Mouse (Mus musculus) heart, embryonic 15.5 days (tissue): ENCODE measurements around the gene Nme3. TPM values are rescaled to one million over a fixed set of nuclear protein-coding genes. Genes with fewer than 3 reads are reported as not detected.

Experiments used
- ATAC-seq: fragments of 200-750 bp; cut with Nextera tagmentation; replicated peaks from 2 replicates; pipeline ENCODE4 v1.8.0; 2017; ENCODE audit warnings: low read depth, moderate TSS enrichment; ENCODE audit not compliant: insufficient number of reproducible peaks, insufficient read depth, low FRiP score
- H3K27ac ChIP-seq: fragments of 300-500 bp; sonication (generic); 2 replicates; pipeline ENCODE4 v1.5.1; 2015; ENCODE audit warnings: mild to moderate bottlenecking, inconsistent platforms
- H3K27me3 ChIP-seq: fragments of 300-500 bp; sonication (generic); 2 replicates; pipeline ENCODE4 v1.6.1; 2015; ENCODE audit warnings: inconsistent platforms
- H3K36me3 ChIP-seq: fragments of 300-500 bp; sonication (generic); 2 replicates; pipeline ENCODE4 v1.6.1; 2015; ENCODE audit warnings: mild to moderate bottlenecking, inconsistent platforms
- H3K4me1 ChIP-seq: fragments of 300-500 bp; sonication (generic); replicated peaks from 2 replicates; pipeline ENCODE4 v1.6.1; 2015; ENCODE audit warnings: inconsistent platforms
- H3K4me2 ChIP-seq: fragments of 300-500 bp; sonication (generic); 2 replicates; pipeline ENCODE4 v1.6.1; 2015; ENCODE audit warnings: inconsistent platforms, mild to moderate bottlenecking, moderate library complexity
- H3K4me3 ChIP-seq: fragments of 300-500 bp; sonication (generic); 2 replicates; pipeline ENCODE4 v1.5.1; 2015; ENCODE audit warnings: mild to moderate bottlenecking, inconsistent platforms
- H3K9ac ChIP-seq: fragments of 300-500 bp; sonication (generic); 2 replicates; pipeline ENCODE4 v1.6.1; 2015; ENCODE audit warnings: mild to moderate bottlenecking, inconsistent platforms
- H3K9me3 ChIP-seq: fragments of 300-500 bp; sonication (generic); replicated peaks from 2 replicates; pipeline ENCODE4 v1.6.1; 2016; ENCODE audit warnings: inconsistent platforms
- WGBS: fragments of 180-500 bp; shearing (Covaris S2); methylation state at CpG from one replicate; pipeline ENCODE4 v1.1.7; 2015; ENCODE audit warnings: mixed read lengths; 5-methylcytosine and 5-hydroxymethylcytosine counted together
- polyA plus RNA-seq: library from polyadenylated mRNA; unstranded; fragments of >200 nt; fragmentation: Nextera tagmentation; extraction: Ambion mirVana; gene quantifications from 2 replicates; pipeline ENCODE4 v1.2.1, GENCODE M21; 2015

The Nme3 gene
- polyA plus RNA-seq, 1 experiment from 2014 or later = 32.2 TPM

DNA sequence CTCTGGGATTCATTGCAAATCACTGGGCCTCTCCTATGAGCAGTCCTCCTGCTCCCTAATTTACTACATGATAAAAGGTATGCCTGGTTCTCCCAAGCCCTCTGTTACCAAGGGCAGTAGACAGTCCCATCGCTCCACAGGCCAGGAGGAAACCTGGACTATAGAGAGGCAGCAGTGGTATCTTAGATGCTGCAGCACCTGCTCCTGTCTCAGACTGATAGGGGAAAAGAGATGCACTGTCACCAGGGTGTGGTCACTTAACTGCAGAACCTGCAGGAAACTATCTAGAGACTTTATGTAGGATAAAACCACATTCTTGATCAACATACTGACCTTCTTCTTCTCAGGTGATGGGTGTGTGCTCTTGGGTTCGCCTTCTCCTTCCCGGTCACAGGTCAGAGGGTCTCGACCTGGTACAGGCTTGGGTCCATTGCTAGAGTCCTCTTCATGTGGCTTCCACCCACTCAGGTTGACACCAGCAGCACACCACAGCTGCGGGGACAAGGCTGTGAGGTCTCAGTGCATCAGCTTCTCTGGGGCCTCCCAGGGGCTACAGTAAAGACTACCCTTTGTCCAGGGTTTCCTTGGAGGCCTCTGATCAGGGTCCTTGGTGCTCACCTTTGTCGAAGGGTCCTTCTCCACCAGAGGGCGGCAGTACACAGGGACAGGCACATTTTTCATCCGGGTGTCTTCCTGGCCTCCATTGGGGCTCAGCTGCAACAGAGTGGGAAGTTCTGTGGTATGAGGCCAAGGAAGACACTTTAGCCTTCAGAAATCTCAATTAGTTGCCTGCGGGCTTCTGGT, 6.6 kb downstream of the Nme3 start:
- Histone ChIP-seq H3K4me1 (peaks cover 12% of the 10 kb centered on the region), H3K4me2 (no peak overlapping the region), H3K4me3 (no peak overlapping the region), H3K9ac (no peak overlapping the region), H3K9me3 (no peaks in the 10 kb centered on the region), H3K27ac (no peak overlapping the region), H3K36me3 (peaks cover 99% of the 10 kb centered on the region), H3K27me3 (no peaks in the 10 kb centered on the region)
- no peak for ATAC-seq
- 69% methylated on average over 9 of the region's 9 CpGs for WGBS

DNA sequence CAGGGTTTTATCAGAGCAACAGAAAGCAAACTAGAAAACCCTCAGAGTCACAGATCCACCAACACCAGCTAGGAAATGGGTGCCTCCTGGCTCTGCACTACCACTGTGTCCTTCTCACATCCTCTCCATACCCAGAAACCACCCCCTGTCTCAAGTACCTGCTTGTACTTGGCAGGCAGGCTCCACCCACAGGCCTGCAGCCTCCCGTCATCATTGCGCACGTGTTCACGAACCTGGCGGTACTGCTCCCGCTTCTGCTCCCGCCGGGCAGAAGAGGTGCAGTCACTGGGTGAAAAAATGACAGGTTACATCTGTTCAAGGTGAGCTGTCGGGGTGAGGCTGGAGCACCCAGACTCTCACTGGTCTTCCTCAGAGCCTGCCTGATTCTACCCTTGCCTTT, 7.5 kb downstream of the Nme3 start:
- no peak overlapping the region for H3K4me2 ChIP-seq
- no peak overlapping the region for H3K4me3 ChIP-seq
- no peak overlapping the region for H3K9ac ChIP-seq
- H3K36me3 ChIP-seq = peaks cover 99% of the 10 kb centered on the region
- H3K9me3 ChIP-seq = no peaks in the 10 kb centered on the region
- no peaks in the 10 kb centered on the region for H3K27me3 ChIP-seq
- H3K27ac ChIP-seq = no peak overlapping the region
- ATAC-seq = no peak
- peaks cover 5% of the 10 kb centered on the region for H3K4me1 ChIP-seq
- 85% methylated on average over 9 of the region's 9 CpGs for WGBS

DNA sequence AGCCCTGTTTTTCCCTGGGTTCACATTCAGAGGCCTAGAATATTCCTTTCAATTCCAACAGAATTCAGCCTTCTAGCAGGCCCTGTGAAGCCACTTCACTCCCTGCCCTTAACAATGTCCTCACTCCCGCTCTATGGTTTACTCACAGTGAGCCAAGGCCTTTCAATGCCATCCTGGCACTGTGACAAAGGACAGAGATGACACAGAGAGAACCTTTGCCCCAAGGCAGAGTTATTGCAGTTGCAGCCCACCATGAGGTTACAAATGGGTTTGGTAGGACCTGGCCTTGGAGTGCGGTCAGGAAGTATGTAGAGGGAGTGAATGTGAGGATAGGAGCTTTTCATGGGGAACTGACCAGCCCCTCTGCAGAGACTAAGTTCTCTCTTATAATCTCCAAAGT, 11.3 kb downstream of the Nme3 start:
- no peak overlapping the region for H3K4me2 ChIP-seq
- no peak for ATAC-seq
- WGBS = 88% methylated on average over 2 of the region's 2 CpGs
- H3K9ac ChIP-seq = no peak overlapping the region
- H3K4me1 ChIP-seq = no peaks in the 10 kb centered on the region
- H3K9me3 ChIP-seq = no peaks in the 10 kb centered on the region
- H3K27me3 ChIP-seq = no peaks in the 10 kb centered on the region
- peaks cover 98% of the 10 kb centered on the region for H3K36me3 ChIP-seq
- no peak overlapping the region for H3K27ac ChIP-seq
- H3K4me3 ChIP-seq = no peak overlapping the region

DNA sequence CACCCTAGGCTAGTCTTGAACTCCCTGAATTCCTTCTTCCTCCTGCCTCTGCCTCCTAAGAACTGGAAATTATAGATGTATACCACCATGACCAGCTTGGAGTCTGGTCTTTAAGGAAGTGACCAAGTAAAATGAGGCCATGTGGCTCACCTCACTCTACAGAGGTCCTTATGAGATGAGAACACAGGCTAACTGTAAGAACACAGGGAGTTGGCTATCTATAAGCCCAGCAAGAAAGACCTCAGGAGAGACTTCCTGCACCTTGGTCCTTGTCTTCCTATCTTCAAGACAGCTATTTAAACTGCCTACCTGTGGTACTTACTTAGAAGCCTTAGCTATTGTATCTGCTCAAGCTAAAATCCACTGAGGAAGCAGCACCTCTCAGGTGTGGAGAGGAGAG, 17.7 kb downstream of the Nme3 start:
- Histone ChIP-seq H3K4me2 (no peak overlapping the region), H3K9me3 (no peaks in the 10 kb centered on the region), H3K36me3 (peaks cover 97% of the 10 kb centered on the region), H3K27ac (no peak overlapping the region), H3K27me3 (no peaks in the 10 kb centered on the region), H3K9ac (no peak overlapping the region), H3K4me3 (no peak overlapping the region), H3K4me1 (no peaks in the 10 kb centered on the region)
- no peak for ATAC-seq

DNA sequence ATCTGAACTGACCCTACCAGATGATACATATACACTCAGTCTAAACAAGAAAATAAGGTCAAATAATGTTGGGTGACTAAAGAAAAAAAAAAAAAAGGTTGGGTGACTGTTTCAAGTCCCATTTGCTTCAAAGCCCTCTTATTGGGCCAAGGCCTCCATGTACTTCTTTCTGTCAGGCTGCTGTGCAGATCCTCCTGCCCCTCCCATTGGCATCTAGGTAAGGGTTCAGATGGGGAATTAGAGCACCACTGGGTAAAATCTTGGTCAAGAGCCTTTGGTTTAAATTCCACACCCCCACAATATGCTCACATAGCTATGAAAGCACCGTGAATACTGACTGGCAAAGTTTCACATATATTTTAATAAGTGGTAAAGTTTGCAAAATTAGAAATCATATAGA, 26.9 kb downstream of the Nme3 start:
- Histone ChIP-seq H3K4me3 (no peak overlapping the region), H3K27me3 (no peaks in the 10 kb centered on the region), H3K36me3 (peaks cover 95% of the 10 kb centered on the region), H3K9me3 (no peaks in the 10 kb centered on the region), H3K27ac (no peak overlapping the region), H3K4me2 (no peak overlapping the region), H3K4me1 (no peaks in the 10 kb centered on the region), H3K9ac (no peak overlapping the region)
- WGBS = 90% methylated on average over 1 of the region's 1 CpGs
- ATAC-seq = no peak

DNA sequence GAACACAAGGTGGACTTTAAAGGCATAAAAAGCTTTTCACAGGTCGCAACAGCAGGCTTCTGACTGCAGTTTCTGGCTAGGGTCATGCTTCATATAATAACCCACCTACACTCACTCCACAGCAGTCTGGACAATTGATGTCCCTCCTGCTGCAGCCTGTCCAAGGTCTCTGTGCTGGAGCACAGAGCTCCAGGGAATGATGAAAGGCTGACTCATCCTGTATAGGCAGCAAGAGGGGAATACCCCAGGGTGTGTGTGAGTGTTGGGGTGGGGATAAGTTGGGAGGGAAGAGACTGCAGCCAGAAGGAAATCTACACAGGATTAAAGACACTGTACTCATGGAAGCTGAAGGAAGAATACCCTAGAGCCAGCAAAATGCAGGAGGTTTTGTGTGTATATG, 33.2 kb downstream of the Nme3 start:
- H3K9me3 ChIP-seq = no peaks in the 10 kb centered on the region
- no peaks in the 10 kb centered on the region for H3K27me3 ChIP-seq
- no peak overlapping the region for H3K4me2 ChIP-seq
- H3K4me1 ChIP-seq = peaks cover 12% of the 10 kb centered on the region
- 57% methylated on average over 1 of the region's 1 CpGs for WGBS
- H3K27ac ChIP-seq = no peak overlapping the region
- peaks cover 33% of the 10 kb centered on the region for H3K36me3 ChIP-seq
- no peak overlapping the region for H3K9ac ChIP-seq
- H3K4me3 ChIP-seq = no peak overlapping the region
- ATAC-seq = no peak

DNA sequence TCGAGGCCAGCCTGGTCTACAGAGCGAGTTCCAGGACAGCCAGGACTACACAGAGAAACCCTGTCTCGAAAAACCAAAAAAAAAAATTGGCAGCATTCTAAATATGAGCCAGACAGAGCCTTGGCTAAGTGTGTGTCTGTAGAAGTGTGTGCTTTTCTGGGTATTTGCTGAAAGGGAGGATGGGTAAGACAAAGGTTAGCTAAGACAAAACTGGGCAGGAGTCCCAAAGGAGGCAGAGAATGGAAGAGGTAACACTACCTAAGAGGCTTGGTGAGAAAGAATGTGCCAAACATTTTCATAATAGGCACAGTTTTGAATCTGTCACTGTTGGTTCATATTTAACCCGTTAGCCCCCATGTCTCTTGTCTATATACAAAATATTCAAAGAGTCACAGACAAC, 36.1 kb downstream of the Nme3 start:
- Histone ChIP-seq H3K27ac (no peak overlapping the region), H3K36me3 (peaks cover 4% of the 10 kb centered on the region; the same call in 1 of the 2 replicates), H3K4me3 (no peak overlapping the region), H3K4me2 (no peak overlapping the region), H3K9ac (no peak overlapping the region), H3K4me1 (peaks cover 29% of the 10 kb centered on the region), H3K27me3 (no peaks in the 10 kb centered on the region), H3K9me3 (no peaks in the 10 kb centered on the region)
- no peak for ATAC-seq
- 94% methylated on average over 4 of the region's 4 CpGs for WGBS

DNA sequence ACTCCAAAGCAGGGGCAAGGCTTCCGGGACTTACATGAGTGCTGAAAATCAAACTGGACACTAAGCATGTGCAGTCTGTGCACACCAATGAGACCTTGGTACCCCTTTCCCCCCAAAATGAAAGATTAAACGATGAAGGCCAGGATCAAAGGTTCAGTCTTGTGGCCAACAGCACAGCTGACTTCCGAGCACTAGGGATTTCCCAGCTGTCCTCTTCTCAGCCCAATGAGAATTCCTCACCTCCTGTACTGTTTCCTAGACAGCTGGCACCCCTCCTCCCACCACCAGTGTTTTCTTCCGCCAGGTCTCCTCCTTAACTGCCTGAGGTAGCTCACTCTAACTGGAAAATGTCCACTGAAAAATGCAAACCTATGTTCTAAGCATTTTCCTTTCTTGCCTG, 36.9 kb downstream of the Nme3 start:
- Histone ChIP-seq H3K9me3 (no peaks in the 10 kb centered on the region), H3K36me3 (no peaks in the 10 kb centered on the region), H3K4me1 (peaks cover 29% of the 10 kb centered on the region), H3K4me2 (no peak overlapping the region), H3K27me3 (no peaks in the 10 kb centered on the region), H3K27ac (no peak overlapping the region), H3K4me3 (no peak overlapping the region), H3K9ac (no peak overlapping the region)
- WGBS = 75% methylated on average over 4 of the region's 4 CpGs
- ATAC-seq = no peak

DNA sequence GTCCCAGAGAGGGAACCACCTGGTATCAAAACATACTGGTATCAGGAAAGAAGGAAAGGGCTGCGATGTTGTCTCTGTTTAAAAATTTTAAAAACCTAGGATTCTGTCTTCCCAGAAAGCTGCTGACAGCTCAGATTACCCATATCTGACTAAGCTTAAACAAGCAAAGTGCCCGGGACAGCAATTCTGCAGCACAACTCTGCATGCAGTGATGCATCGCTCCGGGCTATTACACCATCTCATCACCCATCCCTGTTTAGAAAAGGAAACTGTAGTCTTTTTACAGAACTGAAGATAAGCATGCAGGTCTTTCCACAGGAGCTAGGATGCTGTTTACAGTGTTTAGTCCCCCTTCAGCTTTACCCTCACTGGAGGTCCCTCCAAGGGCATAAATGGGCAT, 38.6 kb downstream of the Nme3 start:
- peak overlapping the region; percentile 87 for H3K4me2 ChIP-seq
- H3K27ac ChIP-seq = no peak overlapping the region
- H3K4me1 ChIP-seq = peaks cover 29% of the 10 kb centered on the region
- ATAC-seq = no peak
- peak overlapping the region; percentile 92 for H3K9ac ChIP-seq
- no peaks in the 10 kb centered on the region for H3K27me3 ChIP-seq
- 39% methylated on average over 4 of the region's 4 CpGs for WGBS
- H3K4me3 ChIP-seq = peak overlapping the region; percentile 99
- H3K36me3 ChIP-seq = no peaks in the 10 kb centered on the region
- no peaks in the 10 kb centered on the region for H3K9me3 ChIP-seq

DNA sequence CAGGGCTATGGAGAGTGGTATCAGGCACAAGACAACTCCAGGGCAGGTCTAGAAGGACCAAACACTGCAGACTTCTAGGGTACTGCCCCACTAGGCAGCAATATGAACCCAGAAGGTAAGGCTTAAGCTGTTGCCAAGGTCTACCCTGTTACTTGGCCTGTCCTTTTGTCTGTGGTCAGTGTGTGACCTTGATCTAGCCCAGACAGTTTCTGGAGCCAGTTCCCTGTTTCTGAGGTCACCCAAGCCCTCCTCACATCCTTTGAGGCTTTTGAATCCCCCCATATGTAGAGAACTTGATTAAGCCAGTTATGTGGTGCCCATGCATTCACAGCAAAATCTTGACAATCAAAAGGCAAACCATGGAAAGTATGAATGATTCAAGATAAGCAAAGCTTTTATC, 39.4 kb downstream of the Nme3 start:
- Histone ChIP-seq H3K4me3 (peak overlapping the region; percentile 99), H3K27ac (peak overlapping the region; percentile 87; the same call in 1 of the 2 replicates), H3K36me3 (no peaks in the 10 kb centered on the region), H3K4me2 (peak overlapping the region; percentile 87), H3K27me3 (no peaks in the 10 kb centered on the region), H3K4me1 (peaks cover 29% of the 10 kb centered on the region), H3K9ac (peak overlapping the region; percentile 92; the same call in 1 of the 2 replicates), H3K9me3 (no peaks in the 10 kb centered on the region)
- ATAC-seq = no peak

DNA sequence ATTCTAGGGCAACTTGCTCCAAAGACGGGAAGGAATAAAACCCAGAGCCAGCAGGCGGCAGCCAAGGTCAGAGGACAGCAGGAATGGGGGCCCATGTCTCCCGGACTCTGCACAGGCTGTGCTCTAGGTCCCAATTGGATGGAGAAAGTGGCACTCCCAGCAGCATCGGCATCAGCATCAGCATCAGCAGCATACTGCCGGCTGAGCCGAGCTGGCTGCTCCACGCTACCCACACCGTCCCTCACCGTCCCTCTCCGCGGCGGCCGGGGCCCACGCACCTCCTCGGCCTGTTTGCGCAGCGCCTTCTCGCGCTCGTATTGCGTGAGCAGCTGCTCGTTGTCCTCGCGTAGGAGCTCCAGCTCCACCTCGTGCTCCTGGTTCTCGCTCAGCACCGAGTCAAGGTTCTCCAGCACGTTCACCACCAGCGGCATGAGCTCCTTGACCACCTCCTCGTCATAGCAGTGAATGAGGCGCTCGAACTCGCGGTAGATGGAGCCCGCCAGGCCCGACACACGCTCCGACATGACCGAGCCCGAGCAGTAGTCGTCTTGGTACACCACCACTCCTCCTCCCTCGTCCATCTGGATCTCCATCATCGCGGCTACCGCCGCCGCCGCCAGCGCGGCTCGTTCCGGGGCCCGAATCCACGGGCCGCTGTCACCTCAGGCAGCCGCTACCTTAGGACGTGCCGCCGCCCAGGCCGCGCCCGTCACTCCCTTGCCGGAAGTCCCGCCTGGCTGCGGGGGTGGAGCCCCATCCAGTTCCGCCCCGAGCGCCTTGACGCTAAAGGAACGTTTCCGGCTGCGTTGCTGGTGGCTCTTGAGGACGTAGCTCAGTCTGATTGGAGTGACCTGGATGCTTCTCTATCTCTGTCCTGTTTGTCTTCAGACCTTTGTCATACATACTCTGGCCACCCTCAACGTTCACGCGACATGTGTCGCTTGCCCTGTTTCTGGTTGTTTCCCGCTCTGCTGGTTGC, 40.2 kb downstream of the Nme3 start, which contains the start of gene Mapk8ip3:
Mapk8ip3 (minus strand) TSS at position 719 of the 979 bp plus-strand sequence.
- Histone ChIP-seq H3K27me3 (no peaks in the 10 kb centered on the region), H3K4me2 (peak within 1 kb of the TSS; percentile 87), H3K4me1 (peaks cover 29% of the 10 kb centered on the region), H3K27ac (peak within 1 kb of the TSS; percentile 87), H3K36me3 (peaks cover under 1% of the 10 kb centered on the region; the same call in 1 of the 2 replicates), H3K9ac (peak within 1 kb of the TSS; percentile 92), H3K4me3 (peak within 1 kb of the TSS; percentile 99), H3K9me3 (no peaks in the 10 kb centered on the region)
- under 1% methylated on average over 78 of the region's 78 CpGs for WGBS
- peak; percentile 94 for ATAC-seq
